Mouse (Mus musculus) lung, postnatal 10 days (tissue): Measurements from ENCODE around the gene Actg2.

Experiments
- DNase-seq: peaks from one replicate; pipeline ENCODE4 v3.0.0; 2021

Gene Actg2

GRCm38 (mm10) chr6:83478217-83478616, 57.8 kb downstream of the Actg2 start:
- DNase-seq, result no peak

GRCm38 (mm10) chr6:83475431-83475830, 60.6 kb downstream of the Actg2 start:
- DNase-seq, result no peak

- peak; percentile 86 for DNase-seq
Measured at GRCm38 (mm10) chr6:83473240-83473639, 62.8 kb downstream of the Actg2 start.

GRCm38 (mm10) chr6:83471739-83472138, 64.3 kb downstream of the Actg2 start:
- DNase-seq, result no peak

GRCm38 (mm10) chr6:83464011-83464410, 72.1 kb downstream of the Actg2 start:
- no peak for DNase-seq
